Mouse (Mus musculus) ES-E14 (cell line): Measurements from ENCODE around the gene Kif1b.

Source experiments
- HCFC1 ChIP-seq: IDR thresholded peaks from 2 replicates; pipeline ENCODE4 v1.6.1; 2012; ENCODE audit warnings: low read length, inconsistent platforms, borderline replicate concordance; ENCODE audit not compliant: insufficient read depth
- MAFK ChIP-seq: IDR thresholded peaks from 2 replicates; pipeline ENCODE4 v1.6.1; 2014; ENCODE audit warnings: mild to moderate bottlenecking, low read depth, low read length, inconsistent platforms; ENCODE audit not compliant: insufficient read depth
- ZC3H11A ChIP-seq: IDR thresholded peaks from 2 replicates; pipeline ENCODE4 v1.6.1; 2012; ENCODE audit warnings: low read depth, mild to moderate bottlenecking, inconsistent platforms, low read length, borderline replicate concordance
- ZNF384 ChIP-seq: IDR thresholded peaks from 2 replicates; pipeline ENCODE4 v1.6.1; 2012; ENCODE audit warnings: low read depth, low read length, inconsistent platforms

DNA sequence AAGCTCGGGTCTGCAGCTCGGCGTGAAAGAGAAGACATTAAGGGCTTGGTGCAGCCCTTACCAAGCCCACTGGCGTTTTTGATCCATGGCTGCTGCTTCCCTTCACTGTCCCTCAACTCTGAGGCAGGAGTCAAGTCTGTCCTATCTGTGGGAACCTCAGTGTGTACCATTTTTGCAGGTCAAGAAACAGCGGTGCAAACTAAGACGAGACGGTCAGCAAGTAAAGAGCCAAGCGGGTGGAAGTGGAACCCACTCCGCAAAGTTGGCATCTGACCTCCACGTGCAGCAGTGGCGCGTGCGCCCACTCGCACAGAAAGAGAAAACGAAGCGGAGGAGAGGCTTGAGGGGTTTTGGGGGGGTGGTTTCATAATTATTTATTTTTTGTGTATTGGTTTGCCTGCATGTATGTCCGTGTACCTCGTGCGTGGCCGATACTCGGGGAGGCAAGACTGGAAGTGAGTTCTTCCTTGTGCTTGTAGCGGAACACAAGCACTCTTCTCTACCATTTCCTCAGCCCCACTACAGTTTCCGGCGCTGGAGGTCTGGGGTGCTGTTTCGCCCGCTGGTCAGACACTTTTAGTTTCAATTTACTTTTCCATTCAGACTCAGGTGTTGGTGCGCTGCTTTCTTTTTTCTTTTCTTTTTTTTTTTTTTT, 140.4 kb downstream of the Kif1b start:
- no peak for TF ChIP-seq MAFK
- no peak for TF ChIP-seq HCFC1
- no peak for TF ChIP-seq ZC3H11A
- TF ChIP-seq ZNF384 = peak; percentile 86
